Mouse (Mus musculus) large intestine, adult 2 months (tissue): ENCODE measurements around the gene Igfbp1. TPM values are rescaled to one million over a fixed set of nuclear protein-coding genes. Genes with fewer than 3 reads are reported as not detected.

Experiments used
- DNase-seq: peaks from one replicate; pipeline ENCODE4 v3.0.0-alpha.2; 2012; ENCODE audit warnings: low read depth, low spot score
- WGBS: fragments of 180-500 bp; shearing (Covaris S2); methylation state at CpG from one replicate; pipeline ENCODE4 v1.1.7; 2018; 5-methylcytosine and 5-hydroxymethylcytosine counted together
- polyA plus RNA-seq: library from polyadenylated mRNA; depleted of rRNA; stranded (reverse); fragments of >200 nt; gene quantifications from 2 replicates; pipeline ENCODE4 v1.2.3, GENCODE M21; 2012; rRNA removed

Gene Igfbp1
- polyA plus RNA-seq: 0.06 TPM in 1 of 2 replicates, not detected in the other

GRCm38 (mm10) chr11:7197491-7197941 lies at the start of gene Igfbp1:
Gene Igfbp1 (plus strand): TSS chr11:7197782.
- no peak for DNase-seq
- 39% methylated on average over 12 of the region's 12 CpGs for WGBS

- DNase-seq: no peak
- 86% methylated on average over 7 of the region's 7 CpGs for WGBS
Observed at GRCm38 (mm10) chr11:7147945-7148344, 49.6 kb upstream of the Igfbp1 start.

GRCm38 (mm10) chr11:7149471-7149870 lies 48.1 kb upstream of the Igfbp1 start:
- WGBS: 73% methylated on average over 7 of the region's 7 CpGs
- DNase-seq: no peak

GRCm38 (mm10) chr11:7150511-7150910 lies 47.1 kb upstream of the Igfbp1 start:
- DNase-seq: no peak
- WGBS: 82% methylated on average over 8 of the region's 8 CpGs

GRCm38 (mm10) chr11:7152371-7152770 lies 45.2 kb upstream of the Igfbp1 start:
- 93% methylated on average over 12 of the region's 12 CpGs for WGBS
- no peak for DNase-seq

GRCm38 (mm10) chr11:7153081-7153480 lies 44.5 kb upstream of the Igfbp1 start:
- no peak for DNase-seq

GRCm38 (mm10) chr11:7156427-7156826 lies 41.2 kb upstream of the Igfbp1 start:
- no peak for DNase-seq
- 58% methylated on average over 4 of the region's 4 CpGs for WGBS

More at GRCm38 (mm10) chr11:7153081-7153480, 44.5 kb upstream of the Igfbp1 start:
- WGBS: 44% methylated on average over 8 of the region's 8 CpGs

GRCm38 (mm10) chr11:7158196-7158595 lies 39.4 kb upstream of the Igfbp1 start:
- DNase-seq: no peak
- WGBS: 63% methylated on average over 6 of the region's 6 CpGs

- 64% methylated on average over 6 of the region's 6 CpGs for WGBS
- no peak for DNase-seq
Observed at GRCm38 (mm10) chr11:7160146-7160545, 37.4 kb upstream of the Igfbp1 start.

- DNase-seq: no peak
- 48% methylated on average over 4 of the region's 4 CpGs for WGBS
Observed at GRCm38 (mm10) chr11:7160637-7161101, 36.9 kb upstream of the Igfbp1 start.

GRCm38 (mm10) chr11:7161502-7162174 lies 35.9 kb upstream of the Igfbp1 start:
- WGBS: 76% methylated on average over 8 of the region's 8 CpGs
- DNase-seq: no peak

- 78% methylated on average over 4 of the region's 4 CpGs for WGBS
- DNase-seq: no peak
Observed at GRCm38 (mm10) chr11:7164416-7164815, 33.2 kb upstream of the Igfbp1 start.

GRCm38 (mm10) chr11:7169645-7170044 lies 27.9 kb upstream of the Igfbp1 start:
- WGBS: 86% methylated on average over 1 of the region's 1 CpGs
- DNase-seq: no peak

- DNase-seq: no peak
- 55% methylated on average over 6 of the region's 6 CpGs for WGBS
Observed at GRCm38 (mm10) chr11:7173664-7174063, 23.9 kb upstream of the Igfbp1 start.

GRCm38 (mm10) chr11:7178724-7179123 lies 18.9 kb upstream of the Igfbp1 start:
- 38% methylated on average over 4 of the region's 4 CpGs for WGBS
- DNase-seq: no peak

- WGBS: 43% methylated on average over 2 of the region's 2 CpGs
- no peak for DNase-seq
Observed at GRCm38 (mm10) chr11:7179276-7179675, 18.3 kb upstream of the Igfbp1 start.

GRCm38 (mm10) chr11:7182409-7183042 lies 15.1 kb upstream of the Igfbp1 start:
- WGBS: 63% methylated on average over 8 of the region's 8 CpGs
- no peak for DNase-seq

- WGBS: 31% methylated on average over 1 of the region's 1 CpGs
- no peak for DNase-seq
Observed at GRCm38 (mm10) chr11:7184420-7184819, 13.2 kb upstream of the Igfbp1 start.

GRCm38 (mm10) chr11:7187472-7187871 lies 10.1 kb upstream of the Igfbp1 start:
- DNase-seq: no peak
- WGBS: 48% methylated on average over 8 of the region's 8 CpGs

- 85% methylated on average over 13 of the region's 13 CpGs for WGBS
Observed at GRCm38 (mm10) chr11:7188469-7188868, 9.1 kb upstream of the Igfbp1 start, which contains the start of gene Gm11985. Gene Gm11985 (minus strand): TSS chr11:7188569.

GRCm38 (mm10) chr11:7192710-7193109 lies 4.9 kb upstream of the Igfbp1 start:
- 55% methylated on average over 6 of the region's 6 CpGs for WGBS

More at GRCm38 (mm10) chr11:7188469-7188868, 9.1 kb upstream of the Igfbp1 start, which contains the start of gene Gm11985:
- no peak for DNase-seq

More at GRCm38 (mm10) chr11:7192710-7193109, 4.9 kb upstream of the Igfbp1 start:
- no peak for DNase-seq
